Mouse (Mus musculus): ENCODE measurements around the gene Ints6. TPM values are rescaled to one million over a fixed set of nuclear protein-coding genes. Genes with fewer than 3 reads are reported as not detected.

Gene Ints6
- polyA plus RNA-seq (2012; ENCODE audit: low replicate concordance): 28.6 and 32.6 TPM in 2 replicates

GRCm38 (mm10) chr14:62761036-62761881 lies at the start of gene Ints6:
Gene Ints6 (minus strand): TSS chr14:62761169.

DNA sequence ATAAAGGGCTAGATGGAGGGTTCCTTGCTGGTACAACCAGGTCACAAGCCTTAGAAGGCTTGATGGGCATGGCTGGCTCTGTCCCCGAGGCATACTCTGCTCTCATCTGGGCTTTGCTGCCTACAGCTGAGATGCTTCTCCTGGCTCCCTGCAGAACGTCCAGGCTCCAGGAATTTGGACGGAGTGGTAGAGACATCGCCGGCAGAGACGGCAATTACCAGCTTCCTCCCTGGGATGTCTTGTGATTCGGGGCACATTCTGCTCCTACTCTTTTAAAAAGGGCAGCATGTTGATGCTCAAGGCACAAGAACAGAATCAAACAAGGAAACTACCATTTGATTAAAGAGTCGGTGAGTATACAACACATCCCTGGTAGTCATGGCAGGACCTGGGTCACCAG lies 97.6 kb downstream of the Ints6 start, which contains the start of gene Serpine3:
Serpine3 (plus strand) TSS at position 301 of the 400 bp plus-strand sequence.

Other genes with a start within 250 kb of the Ints6 start
- gene Fam124a, start 205.4 kb downstream of the Ints6 start, polyA plus RNA-seq (2012; ENCODE audit: low replicate concordance): 0.27 and 0.40 TPM in 2 replicates
- not detected in 2 replicates for gene Gm4131, start 194.2 kb downstream of the Ints6 start, polyA plus RNA-seq (2012; ENCODE audit: low replicate concordance)
- gene Serpine3, start 97.5 kb downstream of the Ints6 start, polyA plus RNA-seq (2012; ENCODE audit: low replicate concordance): not detected in 2 replicates
- gene Wdfy2, start 76.5 kb upstream of the Ints6 start, polyA plus RNA-seq (2012; ENCODE audit: low replicate concordance): 2.7 and 3.4 TPM in 2 replicates
- not detected in 2 replicates for gene Defb48, start 223.3 kb upstream of the Ints6 start, polyA plus RNA-seq (2012; ENCODE audit: low replicate concordance)
- not detected in 2 replicates for gene Defb47, start 236.9 kb upstream of the Ints6 start, polyA plus RNA-seq (2012; ENCODE audit: low replicate concordance)